ENCODE assay signal across 17 mouse cellular contexts in genomic region chrX:68495751-68496150, GRCm38 (mm10).
DNase-seq lines count a peak whose midpoint lies in the region; ATAC-seq and TF ChIP-seq lines count a peak whose summit lies in the region.
"Had no signal": no experiment of that assay in that cellular context is flagged by ENCODE, and none has a peak within 500 bp of the region (broad histone marks: within the 10 kb centered on the region; RNA-seq: fewer than 3 reads in every experiment).

No protein-coding gene starts in this region.

- 88% methylated on average over 5 of the region's 5 CpGs for WGBS in hindbrain, embryonic 14.5 days
- WGBS in lung, postnatal 0 days: 81% methylated on average over 5 of the region's 5 CpGs
- 89% methylated on average over 5 of the region's 5 CpGs for WGBS in midbrain, embryonic 14.5 days

- intact Hi-C loops in gastrocnemius, postnatal 14 days (cut with DNase I; ENCODE audit: low total_unique reads): no loop called here
- intact Hi-C loops in heart, postnatal 10 days (cut with DNase I): no loop called here

- H3K36me3 ChIP-seq in hindbrain, embryonic 14.5 days (replicated peaks; ENCODE audit: control insufficient read depth, insufficient read depth): no peaks in the 10 kb centered on the region
- H3K36me3 ChIP-seq in lung, postnatal 0 days (ENCODE audit: insufficient read depth, low read length): no peaks in the 10 kb centered on the region
- no peaks in the 10 kb centered on the region for H3K36me3 ChIP-seq in midbrain, embryonic 14.5 days (ENCODE audit: control insufficient read depth, insufficient read depth, low read length)
- H3K36me3 ChIP-seq: embryonic facial prominence, embryonic 12.5 days; forebrain, embryonic 10.5 days; hindbrain, embryonic 15.5 days had no signal

- TF ChIP-seq CTCF in lung, postnatal 0 days (IDR thresholded peaks at IDR 0.05): no peak

- H3K4me1 ChIP-seq in hindbrain, embryonic 14.5 days (replicated peaks; ENCODE audit: control insufficient read depth, insufficient read depth, low read length): no peaks in the 10 kb centered on the region
- H3K4me1 ChIP-seq in lung, postnatal 0 days (ENCODE audit: insufficient read depth, low read depth, low read length): no peaks in the 10 kb centered on the region
- no peaks in the 10 kb centered on the region for H3K4me1 ChIP-seq in midbrain, embryonic 14.5 days (ENCODE audit: control insufficient read depth, insufficient read depth, low read length)
- H3K4me1 ChIP-seq: embryonic facial prominence, embryonic 12.5 days; forebrain, embryonic 10.5 days; hindbrain, embryonic 15.5 days had no signal

- ATAC-seq in hindbrain, embryonic 14.5 days (ENCODE audit: low FRiP score): no peak
- no peak for ATAC-seq in lung, postnatal 0 days
- ATAC-seq in midbrain, embryonic 14.5 days (ENCODE audit: low FRiP score, low TSS enrichment): no peak
- ATAC-seq: midbrain, embryonic 16.5 days had no signal

- no peaks in the 10 kb centered on the region for H3K27me3 ChIP-seq in hindbrain, embryonic 14.5 days (ENCODE audit: control insufficient read depth, insufficient read depth, low read length)
- H3K27me3 ChIP-seq in lung, postnatal 0 days (replicated peaks; ENCODE audit: insufficient read depth, low read length): no peaks in the 10 kb centered on the region
- H3K27me3 ChIP-seq in midbrain, embryonic 14.5 days (ENCODE audit: control insufficient read depth, insufficient read depth, low read length): no peaks in the 10 kb centered on the region
- H3K27me3 ChIP-seq: embryonic facial prominence, embryonic 12.5 days; hindbrain, embryonic 15.5 days had no signal

- H3K27ac ChIP-seq in hindbrain, embryonic 14.5 days: no peak overlapping the region
- no peak overlapping the region for H3K27ac ChIP-seq in lung, postnatal 0 days (ENCODE audit: low read length)
- no peak overlapping the region for H3K27ac ChIP-seq in midbrain, embryonic 14.5 days (replicated peaks; ENCODE audit: low read depth, low read length)
- H3K27ac ChIP-seq: embryonic facial prominence, embryonic 12.5 days; forebrain, embryonic 10.5 days; hindbrain, embryonic 15.5 days had no signal

- no peaks in the 10 kb centered on the region for H3K9me3 ChIP-seq in hindbrain, embryonic 14.5 days (ENCODE audit: control insufficient read depth, low read length)
- no peaks in the 10 kb centered on the region for H3K9me3 ChIP-seq in lung, postnatal 0 days (ENCODE audit: low read length)
- H3K9me3 ChIP-seq in midbrain, embryonic 14.5 days (ENCODE audit: control insufficient read depth, low read length): no peaks in the 10 kb centered on the region
- H3K9me3 ChIP-seq: embryonic facial prominence, embryonic 12.5 days; forebrain, embryonic 10.5 days; hindbrain, embryonic 15.5 days had no signal

- H3K4me2 ChIP-seq in hindbrain, embryonic 14.5 days (replicated peaks): no peak overlapping the region
- H3K4me2 ChIP-seq in lung, postnatal 0 days (replicated peaks; ENCODE audit: low read depth, low read length): no peak overlapping the region
- H3K4me2 ChIP-seq in midbrain, embryonic 14.5 days (ENCODE audit: low read length): no peak overlapping the region
- H3K4me2 ChIP-seq: embryonic facial prominence, embryonic 12.5 days; hindbrain, embryonic 15.5 days had no signal

- no peak overlapping the region for H3K4me3 ChIP-seq in hindbrain, embryonic 14.5 days (replicated peaks; ENCODE audit: low read length)
- H3K4me3 ChIP-seq in lung, postnatal 0 days (ENCODE audit: low read depth, low read length): no peak overlapping the region
- H3K4me3 ChIP-seq in midbrain, embryonic 14.5 days (replicated peaks; ENCODE audit: low read depth, low read length): no peak overlapping the region
- H3K4me3 ChIP-seq: embryonic facial prominence, embryonic 12.5 days; forebrain, embryonic 10.5 days; hindbrain, embryonic 15.5 days had no signal

- no peak overlapping the region for H3K9ac ChIP-seq in hindbrain, embryonic 14.5 days
- no peak overlapping the region for H3K9ac ChIP-seq in lung, postnatal 0 days (replicated peaks; ENCODE audit: low read depth)
- H3K9ac ChIP-seq in midbrain, embryonic 14.5 days (replicated peaks; ENCODE audit: low read length): no peak overlapping the region
- H3K9ac ChIP-seq: embryonic facial prominence, embryonic 12.5 days; hindbrain, embryonic 15.5 days had no signal

- peak; percentile 17 for DNase-seq in gastrocnemius, adult 18-20 months (ENCODE audit: low spot score)
- DNase-seq in gastrocnemius, postnatal 14 days: no peak
- peak; percentile 2 for DNase-seq in Muller cell, postnatal 12 days (ENCODE audit: inconsistent ontology term)
- DNase-seq in cerebellum, adult 9-10 months: peak; percentile 15
- peak; percentile 23 to 24 for DNase-seq in heart, postnatal 10 days
- DNase-seq in hindbrain, embryonic 14.5 days (ENCODE audit: low spot score): no peak
- DNase-seq in lung, postnatal 0 days (ENCODE audit: low spot score): no peak
- no peak for DNase-seq in midbrain, embryonic 14.5 days
- DNase-seq: kidney, adult 11 months; kidney, postnatal 25 days; liver; lung, adult 2 months; right cerebral cortex, postnatal 14 days had no signal

- no peak for TF ChIP-seq EP300 in lung, postnatal 0 days (IDR thresholded peaks at IDR 0.05)

Comparison
In these comparisons a context has a peak if more than half of its experiments do, and no peak if none do; other contexts are left out.
1. DNase-seq: peak in gastrocnemius, adult 18-20 months (single experiment), Muller cell, postnatal 12 days (single experiment), cerebellum, adult 9-10 months (single experiment) and heart, postnatal 10 days (2 of 2); none in gastrocnemius, postnatal 14 days (single experiment), hindbrain, embryonic 14.5 days (single experiment), lung, postnatal 0 days (single experiment) and midbrain, embryonic 14.5 days (single experiment).